Mouse (Mus musculus): Measurements from ENCODE around the gene Rpl24.

DNA sequence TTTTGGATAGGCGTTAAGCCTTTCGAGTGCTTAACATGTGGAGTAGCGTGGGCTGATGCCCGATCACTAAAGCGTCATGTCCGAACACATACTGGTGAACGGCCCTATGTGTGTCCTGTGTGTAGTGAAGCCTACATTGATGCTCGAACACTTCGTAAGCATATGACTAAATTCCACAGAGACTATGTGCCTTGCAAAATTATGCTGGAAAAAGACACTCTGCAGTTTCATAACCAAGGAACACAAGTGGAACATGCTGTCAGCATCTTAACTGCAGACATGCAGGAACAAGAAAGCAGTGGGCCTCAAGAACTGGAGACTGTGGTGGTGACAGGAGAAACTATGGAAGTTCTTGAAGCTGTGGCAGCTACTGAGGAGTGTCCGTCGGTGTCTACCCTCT lies 40.7 kb downstream of the Rpl24 start:
- TF ChIP-seq CTCF (IDR thresholded peaks at IDR 0.05) = no peak
- no peak for TF ChIP-seq EP300 (IDR thresholded peaks at IDR 0.05)
